Mouse (Mus musculus): ENCODE data around the gene Olfr805.

The Olfr805 gene

DNA sequence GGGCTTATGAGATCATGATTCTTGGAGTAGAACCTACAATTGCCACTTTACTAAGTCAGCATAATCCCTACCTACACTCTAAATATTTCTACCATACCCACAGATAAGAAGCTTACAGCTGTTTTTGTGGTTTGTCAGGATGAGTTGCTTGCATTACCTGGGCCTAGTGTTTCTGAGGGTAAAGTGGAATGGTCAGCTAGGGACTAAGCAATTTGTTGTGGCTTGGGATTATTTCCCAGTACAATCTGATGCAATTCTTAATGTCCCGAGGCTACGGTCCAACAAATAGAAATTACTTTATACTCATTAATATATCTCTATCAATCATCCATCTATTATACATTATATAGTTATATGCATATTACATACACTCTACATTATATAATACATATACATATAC, at the start of gene Olfr805:
Gene Olfr805, minus strand, starts transcription at position 101 of the 400 bp plus-strand sequence.
- DNase-seq (ENCODE audit: extremely low read depth, low read depth, low spot score) = no peak

DNA sequence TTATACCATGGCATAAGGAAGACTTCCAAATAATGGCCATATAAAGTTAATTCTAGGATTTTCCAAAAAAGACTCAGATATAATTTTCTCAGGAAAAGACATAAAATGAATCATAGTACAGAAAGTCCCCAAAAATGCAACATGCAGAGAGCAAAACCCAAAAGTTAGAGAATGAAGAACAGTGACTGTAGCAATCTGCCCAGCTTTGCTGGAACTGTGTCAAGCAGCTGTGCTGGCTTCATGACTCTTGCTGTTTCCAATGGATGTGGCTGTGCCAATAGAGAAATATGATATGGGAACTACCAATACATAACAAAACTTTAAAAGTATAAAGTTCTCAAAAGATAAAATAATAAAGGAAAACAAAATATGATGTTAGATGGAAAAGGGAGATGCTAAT, 48.9 kb upstream of the Olfr805 start:
- no peak for DNase-seq (ENCODE audit: extremely low read depth, low read depth, low spot score)

DNA sequence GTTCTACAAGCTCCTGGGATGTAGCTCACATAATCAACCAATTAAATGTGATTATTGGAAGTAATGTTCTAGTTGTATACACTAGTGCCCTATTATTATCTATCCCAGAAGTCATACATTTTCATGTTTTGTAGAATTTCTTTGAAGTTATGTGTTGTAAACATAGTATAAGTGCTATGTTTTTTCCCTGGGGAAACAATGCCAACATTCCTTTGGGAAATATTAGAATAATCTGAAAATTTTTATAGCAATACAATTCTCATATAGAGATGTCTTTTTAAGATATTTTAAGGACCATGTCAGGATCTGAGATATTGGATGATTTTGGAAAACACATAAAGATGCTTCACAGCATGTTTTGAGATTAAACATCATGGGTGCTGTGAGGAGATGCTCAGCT, 45.2 kb upstream of the Olfr805 start, which contains the start of gene Olfr809:
Gene Olfr809, plus strand, starts transcription at position 301 of the 400 bp plus-strand sequence.
- DNase-seq (ENCODE audit: extremely low read depth, low read depth, low spot score) = no peak

DNA sequence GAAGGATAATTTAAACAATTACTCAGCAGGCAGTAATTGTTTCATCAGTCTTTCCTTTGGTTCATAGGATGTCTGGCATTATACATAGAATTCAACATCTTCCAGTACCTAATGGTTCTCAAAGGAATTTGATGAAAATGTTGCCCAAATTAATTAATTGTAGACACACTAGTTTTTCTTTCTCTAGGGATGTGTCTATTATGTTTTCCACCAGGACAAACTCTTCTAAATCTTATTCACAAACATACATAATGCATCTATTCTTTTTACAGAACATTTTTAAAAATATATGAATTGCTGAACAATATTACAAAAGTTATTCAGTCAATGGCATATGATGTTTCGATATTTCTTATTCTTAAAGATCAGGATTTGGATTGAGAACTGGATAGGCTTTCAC, 36.0 kb upstream of the Olfr805 start, which contains the start of gene Olfr808:
Gene Olfr808, plus strand, starts transcription at position 301 of the 400 bp plus-strand sequence.
- no peak for DNase-seq (ENCODE audit: extremely low read depth, low read depth, low spot score)

DNA sequence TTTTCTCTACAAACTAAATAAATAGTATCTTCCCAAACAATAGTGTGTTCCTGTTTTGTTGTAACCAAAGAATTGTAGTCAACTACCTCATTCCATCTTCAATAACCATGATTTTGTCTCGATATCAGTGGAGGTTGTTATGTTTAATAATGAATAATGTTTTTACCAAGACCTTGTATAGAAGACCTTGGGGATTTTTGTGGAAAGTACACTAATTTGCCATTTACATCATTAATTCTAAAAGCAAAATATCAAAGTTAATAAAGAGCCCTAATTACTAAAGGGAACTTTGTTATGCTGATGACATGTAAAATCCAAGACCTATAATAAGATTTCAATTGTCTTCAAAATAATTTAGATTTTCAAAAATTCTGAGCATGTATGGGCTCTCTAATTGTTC, 28.5 kb upstream of the Olfr805 start, which contains the start of gene Olfr807:
Gene Olfr807, minus strand, starts transcription at position 101 of the 400 bp plus-strand sequence.
- no peak for DNase-seq (ENCODE audit: extremely low read depth, low read depth, low spot score)

DNA sequence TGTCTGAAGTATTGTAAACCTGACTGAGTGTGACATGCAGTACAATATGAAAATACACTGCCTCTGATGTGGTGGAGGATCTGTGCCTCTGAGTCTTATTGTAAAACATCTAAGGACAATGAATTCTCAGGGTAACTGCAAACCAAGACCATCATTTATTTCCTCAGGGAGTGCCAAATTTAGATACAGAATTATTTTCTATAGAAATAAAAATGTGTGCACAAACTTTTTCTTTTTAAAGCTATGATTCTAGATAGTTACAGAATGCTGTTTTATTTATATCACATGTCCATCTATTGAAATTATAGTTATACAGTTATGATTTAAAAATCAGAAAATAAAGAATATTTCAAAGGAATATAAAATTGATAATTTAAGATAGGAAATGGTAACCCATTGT, 12.6 kb upstream of the Olfr805 start, which contains the start of gene Olfr806:
Gene Olfr806, minus strand, starts transcription at position 101 of the 400 bp plus-strand sequence.
- DNase-seq (ENCODE audit: extremely low read depth, low read depth, low spot score) = no peak

DNA sequence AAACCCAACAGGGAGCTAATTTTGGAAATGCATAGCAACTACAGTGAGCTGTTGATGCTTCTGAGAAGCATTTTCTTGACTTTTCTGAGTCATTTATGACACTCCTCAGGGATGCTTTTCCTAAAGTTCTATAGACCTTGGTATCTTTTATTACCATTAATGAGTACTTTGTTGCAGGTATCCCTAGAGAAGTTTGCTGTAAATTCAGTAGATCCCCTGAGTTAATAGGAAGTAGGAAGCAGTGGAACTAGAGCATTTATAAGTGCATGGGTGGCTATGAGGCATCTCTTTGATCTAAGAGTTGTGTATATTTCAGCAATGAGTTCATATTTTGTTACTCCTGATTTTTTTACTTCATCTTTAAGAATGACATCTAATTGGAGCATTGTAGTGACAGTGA, 26.3 kb downstream of the Olfr805 start, which contains the start of gene Olfr804:
Gene Olfr804, plus strand, starts transcription at position 301 of the 400 bp plus-strand sequence.
- no peak for DNase-seq (ENCODE audit: extremely low read depth, low read depth, low spot score)

DNA sequence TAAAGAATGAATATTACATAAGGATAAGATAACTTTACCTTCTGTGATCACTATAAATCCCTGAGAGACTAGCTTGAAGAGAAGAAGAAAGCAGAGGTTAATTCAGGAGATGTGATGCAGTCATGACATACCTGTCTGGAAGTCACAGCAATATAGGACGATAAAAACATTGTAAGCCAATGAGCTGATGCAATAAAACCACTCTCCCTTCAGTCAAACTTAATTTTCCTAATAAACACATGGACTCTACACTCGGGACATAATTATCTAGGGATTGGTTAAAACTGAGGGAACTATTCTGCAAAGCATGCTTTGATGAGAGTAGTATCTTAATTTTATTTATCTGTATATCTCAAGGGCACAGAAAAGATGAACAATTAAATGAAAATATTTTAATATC, 35.0 kb downstream of the Olfr805 start, which contains the start of gene Olfr803:
Gene Olfr803, minus strand, starts transcription at position 101 of the 400 bp plus-strand sequence.
- no peak for DNase-seq (ENCODE audit: extremely low read depth, low read depth, low spot score)

DNA sequence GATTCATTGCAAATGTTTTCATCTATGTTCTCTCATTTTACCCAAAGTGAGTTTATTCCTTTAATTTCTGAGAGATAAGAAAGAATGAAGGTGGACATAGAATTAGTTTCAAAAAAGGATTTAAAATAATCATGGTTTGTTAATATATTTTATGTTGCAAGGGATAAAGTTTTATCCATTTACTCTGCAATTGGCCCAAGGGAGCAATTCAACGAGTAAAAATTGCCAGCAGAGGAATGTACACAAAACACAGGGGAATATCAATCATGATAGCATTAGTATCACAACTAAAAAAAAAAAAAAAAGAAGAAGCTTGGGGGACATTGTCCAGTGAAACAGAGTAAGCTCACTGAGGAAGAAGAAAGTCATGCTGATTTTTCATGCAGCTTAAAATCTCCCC, 41.1 kb downstream of the Olfr805 start, which contains the start of gene Olfr802:
Gene Olfr802, minus strand, starts transcription at position 101 of the 400 bp plus-strand sequence.
- DNase-seq (ENCODE audit: extremely low read depth, low read depth, low spot score) = no peak

DNA sequence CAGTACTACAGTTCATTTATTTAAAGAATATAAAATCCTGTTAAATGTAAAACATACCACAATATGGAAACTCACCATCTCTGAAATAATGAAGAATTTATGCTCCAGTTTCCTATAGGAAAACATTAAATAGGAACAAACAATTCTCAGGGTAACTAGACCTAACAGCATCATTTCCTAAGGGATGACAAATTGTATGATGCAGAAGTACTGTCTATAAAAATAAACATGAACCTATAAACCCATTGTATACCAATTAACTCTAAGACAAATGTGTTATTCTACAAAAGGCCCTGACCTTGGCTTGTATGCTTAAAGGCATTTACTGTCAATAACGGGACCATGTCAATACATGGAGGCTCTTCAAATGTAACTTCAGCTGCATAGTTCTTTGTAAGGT, 55.4 kb downstream of the Olfr805 start, which contains the start of gene Olfr801:
Gene Olfr801, minus strand, starts transcription at position 101 of the 400 bp plus-strand sequence.
- DNase-seq (ENCODE audit: extremely low read depth, low read depth, low spot score) = no peak

All from fat pad, adult 2 months (tissue).